Mouse (Mus musculus) heart, adult 2 months (tissue): ENCODE measurements around the gene Eomes. TPM values are rescaled to one million over a fixed set of nuclear protein-coding genes. Genes with fewer than 3 reads are reported as not detected.

Experiments
- DNase-seq, 2 experiments: peaks; one replicate each; pipeline ENCODE4 v3.0.0; 2021
- H3K27ac ChIP-seq: fragments of 200-600 bp; 2 replicates; pipeline ENCODE4 v1.8.1; 2022
- H3K27me3 ChIP-seq: fragments of 200-500 bp; 2 replicates; pipeline ENCODE4 v1.6.1; 2012; ENCODE audit warnings: mild to moderate bottlenecking, low read length, inconsistent platforms, mixed read lengths; ENCODE audit not compliant: control insufficient read depth, insufficient read depth
- H3K36me3 ChIP-seq: fragments of 200-500 bp; 2 replicates; pipeline ENCODE4 v1.6.1; 2012; ENCODE audit warnings: low read length, inconsistent platforms; ENCODE audit not compliant: control insufficient read depth, insufficient read depth
- H3K4me1 ChIP-seq: fragments of 200-500 bp; 2 replicates; pipeline ENCODE4 v1.6.1; 2011; ENCODE audit warnings: low read length; ENCODE audit not compliant: control insufficient read depth, insufficient read depth
- H3K4me3 ChIP-seq: fragments of 200-600 bp; 2 replicates; pipeline ENCODE4 v1.8.1; 2022
- H3K79me2 ChIP-seq: fragments of 200-500 bp; replicated peaks from 2 replicates; pipeline ENCODE4 v1.6.1; 2012; ENCODE audit warnings: mild to moderate bottlenecking, inconsistent platforms, low read length, moderate library complexity, mixed read lengths; ENCODE audit not compliant: control insufficient read depth, insufficient read depth
- H3K9ac ChIP-seq: fragments of 200-500 bp; 2 replicates; pipeline ENCODE4 v1.6.1; 2012; ENCODE audit warnings: low read depth, mild to moderate bottlenecking, control low read depth, inconsistent platforms, low read length, mixed read lengths
- CTCF ChIP-seq: fragments of 200-600 bp; IDR thresholded peaks from 2 replicates; pipeline ENCODE4 v1.8.1; 2022; ENCODE audit warnings: antibody characterized with exemption, mild to moderate bottlenecking, moderate library complexity
- EP300 ChIP-seq: fragments of 200-500 bp; IDR thresholded peaks from 2 replicates; pipeline ENCODE4 v1.6.1; 2011; ENCODE audit warnings: low read depth, low read length, control low read depth; ENCODE audit not compliant: insufficient read depth
- POLR2A ChIP-seq: fragments of 200-500 bp; IDR thresholded peaks from 2 replicates; pipeline ENCODE4 v1.6.1; 2011; ENCODE audit warnings: mild to moderate bottlenecking, low read depth, low read length, control low read depth; ENCODE audit not compliant: insufficient read depth
- WGBS: fragments of 180-500 bp; shearing (Covaris S2); methylation state at CpG from one replicate; pipeline ENCODE4 v1.1.7; 2018; 5-methylcytosine and 5-hydroxymethylcytosine counted together
- intact Hi-C: fragments of 180-260 bp; cut with DNase I; formaldehyde crosslinking; loops from one replicate; pipeline ENCODE4 v1.15.1; 2025
- polyA plus RNA-seq: library from polyadenylated mRNA; depleted of rRNA; stranded (reverse); fragments of >200 nt; gene quantifications from 2 replicates; pipeline ENCODE4 v1.2.3, GENCODE M21; 2012; rRNA removed
- total RNA-seq, 2 experiments: library from RNA; stranded (reverse); gene quantifications; 2 replicates each; pipeline ENCODE4 v1.2.3; 2021

Eomes gene
- total and polyA plus RNA-seq, 3 experiments: 0.07 to 0.23 (median 0.13) TPM

GRCm38 (mm10) chr9:118527056-118527455 is 49.0 kb downstream of the Eomes start:
- peaks cover 8% of the 10 kb centered on the region for H3K36me3 ChIP-seq
- TF ChIP-seq EP300: no peak
- TF ChIP-seq CTCF: no peak
- TF ChIP-seq POLR2A: no peak
- H3K4me3 ChIP-seq: no peak overlapping the region
- H3K9ac ChIP-seq: no peak overlapping the region
- 89% methylated on average over 18 of the region's 18 CpGs for WGBS
- DNase-seq: no peak
- intact Hi-C loops: no loop called here
- no peaks in the 10 kb centered on the region for H3K4me1 ChIP-seq
- no peaks in the 10 kb centered on the region; the same call in 1 of the 2 replicates for H3K79me2 ChIP-seq
- H3K27ac ChIP-seq: no peak overlapping the region
- no peaks in the 10 kb centered on the region for H3K27me3 ChIP-seq

GRCm38 (mm10) chr9:118529783-118530182 is 51.8 kb downstream of the Eomes start:
- WGBS: 78% methylated on average over 3 of the region's 3 CpGs
- no peaks in the 10 kb centered on the region for H3K4me1 ChIP-seq

GRCm38 (mm10) chr9:118530679-118531078 is 52.7 kb downstream of the Eomes start:
- 78% methylated on average over 6 of the region's 6 CpGs for WGBS
- intact Hi-C loops: no loop called here
- H3K27me3 ChIP-seq: no peaks in the 10 kb centered on the region

More at GRCm38 (mm10) chr9:118529783-118530182, 51.8 kb downstream of the Eomes start:
- no peak for DNase-seq
- peaks cover 3% of the 10 kb centered on the region; the same call in 1 of the 2 replicates for H3K36me3 ChIP-seq
- intact Hi-C loops: no loop called here
- no peak overlapping the region for H3K27ac ChIP-seq
- TF ChIP-seq POLR2A (no peak), CTCF (no peak), EP300 (no peak)
- H3K27me3 ChIP-seq: no peaks in the 10 kb centered on the region
- no peak overlapping the region for H3K9ac ChIP-seq
- no peaks in the 10 kb centered on the region; the same call in 1 of the 2 replicates for H3K79me2 ChIP-seq
- H3K4me3 ChIP-seq: no peak overlapping the region

GRCm38 (mm10) chr9:118532516-118533205 is 54.6 kb downstream of the Eomes start:
- no peak for TF ChIP-seq EP300
- no peak for TF ChIP-seq POLR2A
- no peak for TF ChIP-seq CTCF
- Histone ChIP-seq H3K79me2 (no peaks in the 10 kb centered on the region), H3K27me3 (no peaks in the 10 kb centered on the region), H3K4me3 (no peak overlapping the region), H3K4me1 (no peaks in the 10 kb centered on the region), H3K27ac (no peak overlapping the region), H3K36me3 (peaks cover 3% of the 10 kb centered on the region; the same call in 1 of the 2 replicates), H3K9ac (no peak overlapping the region)
- 90% methylated on average over 7 of the region's 7 CpGs for WGBS
- intact Hi-C loops: no loop called here
- no peak for DNase-seq

More at GRCm38 (mm10) chr9:118530679-118531078, 52.7 kb downstream of the Eomes start:
- no peaks in the 10 kb centered on the region for H3K4me1 ChIP-seq
- H3K79me2 ChIP-seq: no peaks in the 10 kb centered on the region; the same call in 1 of the 2 replicates
- TF ChIP-seq CTCF: no peak
- no peak for TF ChIP-seq POLR2A
- no peak for TF ChIP-seq EP300
- no peak for DNase-seq
- no peak overlapping the region for H3K4me3 ChIP-seq
- peaks cover 3% of the 10 kb centered on the region; the same call in 1 of the 2 replicates for H3K36me3 ChIP-seq
- no peak overlapping the region for H3K27ac ChIP-seq
- no peak overlapping the region for H3K9ac ChIP-seq

Other genes starting within 250 kb of the Eomes start
- gene Golga4, start 28.1 kb downstream of the Eomes start, total RNA-seq: 100 to 1,000 TPM; 350 to 420 TPM
- gene Golga4, start 28.1 kb downstream of the Eomes start, polyA plus RNA-seq: 34.4 and 62.8 TPM in 2 replicates
- 10 to 100 TPM; 34.8 to 41.9 TPM for gene Itga9, start 128.5 kb downstream of the Eomes start, total RNA-seq
- gene Itga9, start 128.5 kb downstream of the Eomes start, polyA plus RNA-seq: 35.3 and 43.7 TPM in 2 replicates